7 mouse cellular contexts compared by ENCODE assay signal in the genomic region with DNA sequence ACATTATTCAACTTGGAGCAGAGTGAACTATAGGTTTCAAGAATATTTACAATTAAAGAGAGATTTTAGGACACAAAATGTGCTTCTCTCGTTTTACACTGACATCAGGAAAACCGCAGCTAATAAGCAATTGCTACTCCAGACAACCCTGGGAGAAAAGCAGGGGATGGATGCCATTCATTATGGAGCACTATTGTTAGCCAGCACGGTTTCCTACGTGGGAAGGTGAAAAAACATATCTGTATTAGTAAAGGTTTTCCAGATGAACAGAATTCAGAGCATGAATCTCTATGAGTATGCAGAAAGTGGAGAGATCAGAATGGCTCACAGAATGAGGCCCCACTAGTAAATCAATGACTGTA.
A peak's percentile ranks its signal among the peaks of the same experiment; 100 is the strongest.
DNase-seq lines count a peak whose midpoint lies in the region; ATAC-seq and TF ChIP-seq lines count a peak whose summit lies in the region.
"Not testable (repeated sequence)": the region's sequence is repeated elsewhere in the genome, so short reads cannot be mapped to it uniquely, and the experiment has no call there.

No protein-coding gene starts in this region.

- TF ChIP-seq CTCF in cortical plate, adult 2 months (IDR thresholded peaks at IDR 0.05; ENCODE audit: extremely low read depth, insufficient read depth, low read length); heart, postnatal 0 days (IDR thresholded peaks at IDR 0.05; ENCODE audit: low read depth); kidney, adult 2 months (conservative IDR thresholded peaks at IDR 0.05; ENCODE audit: insufficient read depth, insufficient read length, low read depth, low read length); liver, adult 2 months (IDR thresholded peaks at IDR 0.05; ENCODE audit: low read depth, low read length): not testable (repeated sequence)

- DNase-seq in forebrain, embryonic 14.5 days (ENCODE audit: low spot score); heart, postnatal 0 days (ENCODE audit: low spot score); kidney, adult 2 months; liver, adult 2 months (ENCODE audit: extremely low read depth, low read depth, low spot score); midbrain, embryonic 10.5 days (ENCODE audit: low spot score): not testable (repeated sequence)

- H3K27me3 ChIP-seq in forebrain, embryonic 14.5 days (replicated peaks; ENCODE audit: control insufficient read depth, insufficient read depth, low read length); heart, postnatal 0 days (ENCODE audit: control insufficient read depth, insufficient read depth, low read length); kidney, adult 2 months (replicated peaks; ENCODE audit: control insufficient read depth, insufficient read depth, low read length); liver, adult 2 months (ENCODE audit: control insufficient read depth, insufficient read depth, low read length); midbrain, embryonic 10.5 days (ENCODE audit: low read depth, poor library complexity, severe bottlenecking); neural tube, embryonic 15.5 days (replicated peaks): not testable (repeated sequence)

- H3K9ac ChIP-seq in forebrain, embryonic 14.5 days (ENCODE audit: low read length); heart, postnatal 0 days (replicated peaks; ENCODE audit: low read depth, low read length); liver, adult 2 months (ENCODE audit: low read depth, low read length): not testable (repeated sequence)
- H3K9ac ChIP-seq in neural tube, embryonic 15.5 days (replicated peaks) = 0 out of 2 replicates have a peak overlapping the region, but pooled peaks have one; percentile 38

- not testable (repeated sequence) for H3K9me3 ChIP-seq in forebrain, embryonic 14.5 days (replicated peaks; ENCODE audit: control insufficient read depth, low read length); heart, postnatal 0 days (replicated peaks; ENCODE audit: control insufficient read depth, low read length); neural tube, embryonic 15.5 days (replicated peaks)
- H3K9me3 ChIP-seq in midbrain, embryonic 10.5 days (replicated peaks) = peaks cover 16% of the 10 kb centered on the region

- not testable (repeated sequence) for TF ChIP-seq POLR2A in cortical plate, adult 2 months (IDR thresholded peaks at IDR 0.05; ENCODE audit: extremely low read depth, insufficient read depth, low read length); kidney, adult 2 months (IDR thresholded peaks at IDR 0.05; ENCODE audit: low read depth, low read length); liver, adult 2 months (IDR thresholded peaks at IDR 0.05; ENCODE audit: extremely low read depth, insufficient read depth, low read length)

- peak overlapping the region; percentile 39 for H3K4me2 ChIP-seq in forebrain, embryonic 14.5 days (ENCODE audit: low read length)
- H3K4me2 ChIP-seq in heart, postnatal 0 days (ENCODE audit: low read depth, low read length) = peak overlapping the region; percentile 62
- peak overlapping the region; percentile 57 for H3K4me2 ChIP-seq in neural tube, embryonic 15.5 days

- peak overlapping the region; percentile 61 for H3K4me3 ChIP-seq in cortical plate, adult 2 months (ENCODE audit: insufficient read depth, low read length)
- peak overlapping the region; percentile 37 for H3K4me3 ChIP-seq in forebrain, embryonic 14.5 days (ENCODE audit: low read depth, low read length)
- peak overlapping the region; percentile 55 for H3K4me3 ChIP-seq in heart, postnatal 0 days (ENCODE audit: low read depth, low read length)
- H3K4me3 ChIP-seq in kidney, adult 2 months (ENCODE audit: insufficient read depth, low read depth, low read length) = peak overlapping the region; percentile 58
- peak overlapping the region; percentile 32; the same call in 1 of the 2 replicates for H3K4me3 ChIP-seq in liver, adult 2 months (ENCODE audit: insufficient read depth, low read depth, low read length)
- peak overlapping the region; percentile 55 for H3K4me3 ChIP-seq in midbrain, embryonic 10.5 days
- H3K4me3 ChIP-seq in neural tube, embryonic 15.5 days (replicated peaks) = peak overlapping the region; percentile 52

- H3K36me3 ChIP-seq in forebrain, embryonic 14.5 days (ENCODE audit: control insufficient read depth, insufficient read depth, low read length); heart, postnatal 0 days (replicated peaks; ENCODE audit: control insufficient read depth, insufficient read depth, low read length); kidney, adult 2 months (ENCODE audit: control insufficient read depth, insufficient read depth, low read length); liver, adult 2 months (ENCODE audit: control insufficient read depth, insufficient read depth, low read length); neural tube, embryonic 15.5 days: not testable (repeated sequence)
- H3K36me3 ChIP-seq in midbrain, embryonic 10.5 days = peaks cover 29% of the 10 kb centered on the region

- peak overlapping the region; percentile 21; the same call in 1 of the 2 replicates for H3K27ac ChIP-seq in cortical plate, adult 2 months (ENCODE audit: insufficient read depth, low read length)
- H3K27ac ChIP-seq in forebrain, embryonic 14.5 days (ENCODE audit: low read depth, low read length); heart, postnatal 0 days (ENCODE audit: low read depth); liver, adult 2 months (replicated peaks; ENCODE audit: insufficient read depth, low read depth, low read length): not testable (repeated sequence)
- H3K27ac ChIP-seq in kidney, adult 2 months (ENCODE audit: insufficient read depth, low read depth, low read length) = peak overlapping the region; percentile 26; the same call in 1 of the 2 replicates
- peak overlapping the region; percentile 79 for H3K27ac ChIP-seq in midbrain, embryonic 10.5 days (replicated peaks)
- peak overlapping the region; percentile 79 for H3K27ac ChIP-seq in neural tube, embryonic 15.5 days (replicated peaks)

- 17% methylated on average over 4 of the region's 4 CpGs for WGBS in forebrain, embryonic 14.5 days
- WGBS in heart, postnatal 0 days = 18% methylated on average over 4 of the region's 4 CpGs
- 19% methylated on average over 4 of the region's 4 CpGs for WGBS in kidney, adult 2 months
- WGBS in liver, adult 2 months = 26% methylated on average over 4 of the region's 4 CpGs
- WGBS in midbrain, embryonic 10.5 days = 34% methylated on average over 4 of the region's 4 CpGs
- WGBS in neural tube, embryonic 15.5 days = 13% methylated on average over 4 of the region's 4 CpGs

- TF ChIP-seq EP300 in heart, postnatal 0 days (IDR thresholded peaks at IDR 0.05; ENCODE audit: low read depth) = not testable (repeated sequence)

- not testable (repeated sequence) for H3K4me1 ChIP-seq in cortical plate, adult 2 months (ENCODE audit: control insufficient read depth, insufficient read depth, low read length); forebrain, embryonic 14.5 days (ENCODE audit: control insufficient read depth, insufficient read depth, low read length); heart, postnatal 0 days (ENCODE audit: control insufficient read depth, insufficient read depth); kidney, adult 2 months (ENCODE audit: control insufficient read depth, insufficient read depth, low read length); liver, adult 2 months (ENCODE audit: control insufficient read depth, insufficient read depth, low read length); midbrain, embryonic 10.5 days; neural tube, embryonic 15.5 days

- H3K79me2 ChIP-seq in liver, adult 2 months (ENCODE audit: control insufficient read depth, insufficient read depth, low read length) = not testable (repeated sequence)

- peak; percentile 59 for ATAC-seq in forebrain, embryonic 14.5 days
- not testable (repeated sequence) for ATAC-seq in heart, postnatal 0 days (ENCODE audit: insufficient read depth, low read depth)
- ATAC-seq in neural tube, embryonic 15.5 days (ENCODE audit: low FRiP score) = peak; percentile 58; the same call in 1 of the 2 replicates
